Mouse (Mus musculus) heart, embryonic 12.5 days (tissue): ENCODE measurements at regions not wholly inside any gene's neighbourhood (a gene's known extent, or its start where the extent isn't known, plus 50 kb on each side); places are given as distances from the start of the nearest gene placed in this dataset.

Source experiments
- ATAC-seq: fragments of 200-750 bp; cut with Nextera tagmentation; 2 replicates; pipeline ENCODE4 v1.8.0; 2017; ENCODE audit warnings: moderate TSS enrichment, moderate library complexity; ENCODE audit not compliant: insufficient number of reproducible peaks, low FRiP score
- H3K27ac ChIP-seq: fragments of 300-500 bp; sonication (generic); 2 replicates; pipeline ENCODE4 v1.5.1; 2016; ENCODE audit warnings: mild to moderate bottlenecking, moderate library complexity; ENCODE audit not compliant: poor library complexity, severe bottlenecking
- H3K27me3 ChIP-seq: fragments of 300-500 bp; sonication (generic); replicated peaks from 2 replicates; pipeline ENCODE4 v1.6.1; 2016; ENCODE audit warnings: mild to moderate bottlenecking, moderate library complexity
- H3K36me3 ChIP-seq: fragments of 300-500 bp; sonication (generic); 2 replicates; pipeline ENCODE4 v1.6.1; 2016; ENCODE audit warnings: mild to moderate bottlenecking, moderate library complexity
- H3K4me1 ChIP-seq: fragments of 300-500 bp; sonication (generic); replicated peaks from 2 replicates; pipeline ENCODE4 v1.6.1; 2016; ENCODE audit warnings: mild to moderate bottlenecking
- H3K4me2 ChIP-seq: fragments of 300-500 bp; sonication (generic); 2 replicates; pipeline ENCODE4 v1.6.1; 2016; ENCODE audit warnings: mild to moderate bottlenecking, moderate library complexity
- H3K4me3 ChIP-seq: fragments of 300-500 bp; sonication (generic); 2 replicates; pipeline ENCODE4 v1.5.1; 2016; ENCODE audit warnings: mild to moderate bottlenecking
- H3K9ac ChIP-seq: fragments of 300-500 bp; sonication (generic); 2 replicates; pipeline ENCODE4 v1.6.1; 2016; ENCODE audit warnings: mild to moderate bottlenecking, moderate library complexity
- H3K9me3 ChIP-seq: fragments of 300-500 bp; sonication (generic); replicated peaks from 2 replicates; pipeline ENCODE4 v1.6.1; 2016; ENCODE audit warnings: mild to moderate bottlenecking, moderate library complexity
- whole genome bisulfite sequencing: fragments of 180-500 bp; shearing (Covaris S2); methylation state at CpG from one replicate; pipeline ENCODE4 v1.1.7; 2016; 5-methylcytosine and 5-hydroxymethylcytosine counted together

DNA sequence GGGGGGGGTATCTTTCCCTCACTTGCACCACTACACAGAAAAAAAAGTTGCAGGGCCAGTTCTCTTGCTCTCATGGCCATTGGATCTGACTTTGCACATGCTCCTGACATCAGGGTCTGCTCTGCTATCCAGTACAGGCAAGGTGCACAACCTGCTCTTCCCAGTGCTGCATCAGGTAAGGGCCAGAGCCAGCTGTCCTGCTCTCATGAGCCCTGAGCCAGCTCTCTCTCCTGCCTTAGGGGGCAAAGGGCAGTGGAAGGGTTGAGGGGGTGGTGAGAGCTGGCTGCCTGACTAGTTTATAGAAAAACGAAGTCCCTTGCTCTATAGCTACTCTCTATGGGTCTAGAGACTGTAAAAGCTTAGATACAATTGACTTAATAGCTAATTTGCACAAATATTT is 927.6 kb downstream of the Rab28 start:
- Histone ChIP-seq H3K4me3 (no peak overlapping the region), H3K9ac (no peak overlapping the region), H3K4me2 (no peak overlapping the region), H3K27ac (no peak overlapping the region), H3K9me3 (no peaks in the 10 kb centered on the region), H3K36me3 (no peaks in the 10 kb centered on the region), H3K4me1 (no peaks in the 10 kb centered on the region), H3K27me3 (no peaks in the 10 kb centered on the region)
- ATAC-seq: no peak
- 68% methylated on average over 1 of the region's 1 CpGs for WGBS

DNA sequence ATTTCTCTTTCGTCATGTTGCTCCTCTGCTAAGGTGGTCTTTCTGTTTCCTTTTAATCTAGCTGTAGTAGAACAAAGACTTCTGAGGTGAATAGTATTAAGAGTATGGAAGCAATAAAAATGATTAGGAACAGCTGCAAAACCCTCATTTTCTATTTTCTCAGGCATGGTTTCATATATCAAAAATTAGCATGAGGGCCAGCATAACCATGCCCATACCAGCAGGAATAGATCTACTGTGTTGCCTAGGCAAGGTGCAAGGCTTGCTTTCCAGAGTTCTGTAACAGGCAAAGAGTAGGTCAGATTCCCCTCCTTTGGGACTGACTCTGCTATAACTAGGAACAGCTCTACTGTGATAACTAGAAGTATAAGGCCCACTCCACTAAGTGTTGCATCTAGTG is 928.1 kb downstream of the Rab28 start:
- Histone ChIP-seq H3K4me1 (no peaks in the 10 kb centered on the region), H3K4me3 (no peak overlapping the region)
- WGBS: 80% methylated on average over 1 of the region's 1 CpGs

GRCm38 (mm10) chr5:40775856-40776255 is 932.1 kb downstream of the Rab28 start:
- Histone ChIP-seq H3K4me3 (no peak overlapping the region), H3K4me1 (no peaks in the 10 kb centered on the region), H3K4me2 (no peak overlapping the region), H3K27me3 (no peaks in the 10 kb centered on the region), H3K27ac (no peak overlapping the region), H3K9me3 (no peaks in the 10 kb centered on the region), H3K36me3 (no peaks in the 10 kb centered on the region), H3K9ac (no peak overlapping the region)
- 83% methylated on average over 2 of the region's 2 CpGs for WGBS
- no peak for ATAC-seq

More for the DNA sequence above, 928.1 kb downstream of the Rab28 start:
- H3K36me3 ChIP-seq: no peaks in the 10 kb centered on the region
- no peak overlapping the region for H3K9ac ChIP-seq
- H3K27ac ChIP-seq: no peak overlapping the region
- no peak for ATAC-seq
- no peak overlapping the region for H3K4me2 ChIP-seq
- no peaks in the 10 kb centered on the region for H3K27me3 ChIP-seq
- no peaks in the 10 kb centered on the region for H3K9me3 ChIP-seq

GRCm38 (mm10) chr5:40760224-40760623 is 947.7 kb downstream of the Rab28 start:
- H3K4me1 ChIP-seq: no peaks in the 10 kb centered on the region
- H3K27me3 ChIP-seq: no peaks in the 10 kb centered on the region
- H3K4me2 ChIP-seq: no peak overlapping the region
- no peaks in the 10 kb centered on the region for H3K36me3 ChIP-seq
- no peak overlapping the region for H3K4me3 ChIP-seq
- H3K9ac ChIP-seq: no peak overlapping the region
- H3K27ac ChIP-seq: no peak overlapping the region
- no peaks in the 10 kb centered on the region for H3K9me3 ChIP-seq
- WGBS: 72% methylated on average over 2 of the region's 2 CpGs
- no peak for ATAC-seq

GRCm38 (mm10) chr5:40750044-40750443 is 957.9 kb downstream of the Rab28 start:
- Histone ChIP-seq H3K4me2 (no peak overlapping the region), H3K9me3 (no peaks in the 10 kb centered on the region), H3K27ac (no peak overlapping the region), H3K36me3 (no peaks in the 10 kb centered on the region), H3K9ac (no peak overlapping the region), H3K27me3 (no peaks in the 10 kb centered on the region), H3K4me1 (no peaks in the 10 kb centered on the region), H3K4me3 (no peak overlapping the region)
- WGBS: 57% methylated on average over 1 of the region's 1 CpGs
- ATAC-seq: no peak

- no peak overlapping the region for H3K27ac ChIP-seq
- no peak overlapping the region for H3K9ac ChIP-seq
- WGBS: 69% methylated on average over 7 of the region's 7 CpGs
- H3K4me1 ChIP-seq: peaks cover 7% of the 10 kb centered on the region
- no peaks in the 10 kb centered on the region for H3K36me3 ChIP-seq
- H3K9me3 ChIP-seq: no peaks in the 10 kb centered on the region
- H3K4me3 ChIP-seq: no peak overlapping the region
- no peak for ATAC-seq
- H3K27me3 ChIP-seq: no peaks in the 10 kb centered on the region
- H3K4me2 ChIP-seq: no peak overlapping the region
Measured at GRCm38 (mm10) chr5:40735660-40736059, 972.3 kb downstream of the Rab28 start.

DNA sequence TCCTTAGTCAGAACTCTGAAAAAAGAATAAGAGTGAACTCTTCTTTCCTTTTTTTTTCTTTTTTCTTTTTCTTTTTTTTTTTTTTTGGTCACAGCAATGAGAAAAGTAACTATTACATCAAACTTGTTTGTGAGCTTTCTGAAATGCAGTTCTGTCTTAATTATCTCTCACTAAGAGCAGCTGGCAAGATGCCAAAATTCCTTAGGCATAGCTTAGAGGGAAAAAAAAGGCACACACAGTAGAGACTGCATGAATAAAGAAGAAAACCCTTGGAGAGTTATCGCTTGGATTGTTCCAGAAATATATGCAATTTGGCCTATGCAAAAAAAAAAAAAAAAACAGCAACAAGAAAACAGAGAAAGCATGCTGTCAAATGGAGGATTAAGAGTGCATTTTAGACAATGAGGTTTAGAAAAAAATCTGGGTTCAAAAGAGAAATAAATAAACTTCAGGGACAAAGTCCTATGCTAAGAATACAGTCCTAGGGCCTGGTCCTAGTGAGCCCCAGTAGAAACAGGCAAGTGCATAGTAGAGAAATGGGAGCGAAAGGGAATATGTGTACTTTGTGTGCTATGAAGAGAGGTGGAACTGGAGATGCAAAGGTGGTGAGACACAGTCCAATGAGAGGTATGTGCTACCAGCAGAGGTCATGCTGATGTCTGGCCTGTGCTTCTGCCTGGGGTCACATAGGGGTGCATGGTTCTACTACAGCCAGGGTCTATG is 974.0 kb downstream of the Rab28 start:
- Histone ChIP-seq H3K27me3 (no peaks in the 10 kb centered on the region), H3K27ac (peak overlapping the region; percentile 48), H3K4me3 (no peak overlapping the region), H3K36me3 (no peaks in the 10 kb centered on the region), H3K9ac (no peak overlapping the region), H3K4me2 (no peak overlapping the region), H3K9me3 (no peaks in the 10 kb centered on the region), H3K4me1 (peaks cover 7% of the 10 kb centered on the region)
- WGBS: 50% methylated on average over 2 of the region's 2 CpGs
- ATAC-seq: 0 out of 2 replicates have a peak, but pooled peaks have one; percentile 45

DNA sequence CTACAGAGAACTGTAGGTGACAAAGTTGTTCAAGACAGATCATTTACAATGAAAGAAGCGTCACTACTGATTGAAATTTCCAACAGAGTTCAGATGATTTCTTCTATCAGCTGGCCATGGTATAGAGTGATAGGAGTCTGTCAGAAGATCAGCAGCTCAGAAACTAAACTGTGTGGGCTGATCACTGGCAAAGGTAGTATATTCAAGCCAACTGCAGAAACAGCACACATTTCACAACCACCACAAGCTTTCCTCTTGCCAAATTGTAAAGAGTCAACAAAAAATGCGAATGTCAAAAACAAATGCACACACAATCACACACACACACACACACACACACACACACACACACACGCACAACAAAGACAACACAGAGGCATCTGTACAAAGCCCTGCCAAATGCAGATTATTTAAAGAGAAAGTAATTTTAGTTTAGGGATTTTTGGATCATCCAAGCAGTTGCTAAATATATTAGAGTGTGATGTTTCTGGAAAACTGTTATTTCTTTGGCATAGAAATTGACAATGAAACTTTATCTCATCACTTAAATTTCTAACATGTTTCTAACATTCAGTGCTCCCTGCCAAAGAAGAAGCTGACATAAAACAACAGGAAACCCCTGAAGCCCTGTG is 959.3 kb upstream of the Hs3st1 start:
- no peaks in the 10 kb centered on the region for H3K4me1 ChIP-seq
- no peak overlapping the region for H3K27ac ChIP-seq
- 77% methylated on average over 3 of the region's 3 CpGs for WGBS
- H3K36me3 ChIP-seq: no peaks in the 10 kb centered on the region
- H3K9ac ChIP-seq: no peak overlapping the region
- no peak for ATAC-seq
- no peaks in the 10 kb centered on the region for H3K27me3 ChIP-seq
- H3K9me3 ChIP-seq: no peaks in the 10 kb centered on the region
- no peak overlapping the region for H3K4me2 ChIP-seq
- H3K4me3 ChIP-seq: no peak overlapping the region

GRCm38 (mm10) chr5:40701651-40702050 is 946.4 kb upstream of the Hs3st1 start:
- H3K36me3 ChIP-seq: no peaks in the 10 kb centered on the region
- no peak for ATAC-seq
- H3K27ac ChIP-seq: no peak overlapping the region
- H3K4me2 ChIP-seq: no peak overlapping the region
- H3K9ac ChIP-seq: no peak overlapping the region
- 64% methylated on average over 5 of the region's 5 CpGs for WGBS
- H3K27me3 ChIP-seq: no peaks in the 10 kb centered on the region
- H3K9me3 ChIP-seq: no peaks in the 10 kb centered on the region
- no peak overlapping the region for H3K4me3 ChIP-seq
- no peaks in the 10 kb centered on the region for H3K4me1 ChIP-seq

DNA sequence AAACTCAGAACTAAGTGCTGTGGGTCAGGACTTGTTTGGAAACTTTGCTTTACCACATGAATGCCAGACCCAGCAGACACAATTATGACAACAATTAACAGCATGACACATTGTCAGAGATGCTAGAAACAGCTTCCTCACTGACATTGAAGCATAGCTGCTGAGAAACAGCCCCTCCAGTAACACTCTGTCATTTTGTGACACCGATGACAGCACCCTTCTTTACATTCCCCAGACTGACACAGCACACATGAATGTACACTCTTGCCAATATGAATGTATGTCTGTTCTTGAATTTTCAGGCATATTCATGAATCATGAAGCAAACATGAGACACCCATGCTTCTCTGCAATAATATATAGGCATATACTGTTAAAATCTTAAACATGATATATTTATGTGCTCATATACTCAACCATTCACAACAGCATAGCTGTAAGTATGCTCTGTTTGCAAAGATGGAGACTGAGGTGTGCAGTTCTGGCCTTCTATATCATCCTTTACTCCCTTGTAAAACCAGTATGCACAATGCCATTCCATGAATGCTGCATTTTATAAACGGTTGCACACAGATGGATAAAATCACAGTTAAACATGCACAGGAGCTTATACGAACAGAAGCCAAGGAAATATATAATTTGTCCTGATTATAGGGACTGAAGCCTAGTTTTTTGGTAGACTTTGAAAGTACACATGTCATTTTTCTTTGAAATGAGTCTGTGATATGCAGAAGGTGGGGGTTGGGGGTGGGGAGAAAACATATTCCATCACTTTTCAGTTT is 942.4 kb upstream of the Hs3st1 start:
- H3K9ac ChIP-seq: no peak overlapping the region
- 74% methylated on average over 3 of the region's 3 CpGs for WGBS
- H3K9me3 ChIP-seq: no peaks in the 10 kb centered on the region
- H3K4me2 ChIP-seq: no peak overlapping the region
- no peaks in the 10 kb centered on the region for H3K36me3 ChIP-seq
- ATAC-seq: no peak
- no peak overlapping the region for H3K27ac ChIP-seq
- no peak overlapping the region for H3K4me3 ChIP-seq
- no peaks in the 10 kb centered on the region for H3K4me1 ChIP-seq
- no peaks in the 10 kb centered on the region for H3K27me3 ChIP-seq
